In genomic region chr12:27960064-27960463, GRCm38 (mm10) we compare ENCODE assay signal across 23 mouse cellular contexts.
DNase-seq lines count a peak whose midpoint lies in the region; ATAC-seq lines count a peak whose summit lies in the region.
"Had no signal": no experiment of that assay in that cellular context is flagged by ENCODE, and none has a peak within 500 bp of the region (broad histone marks: within the 10 kb centered on the region; RNA-seq: fewer than 3 reads in every experiment).

No protein-coding gene starts in this region.

- H3K4me1 ChIP-seq in heart, embryonic 14.5 days (ENCODE audit: control insufficient read depth in 2 of 2, insufficient read depth in 2 of 2, low read length in 2 of 2): 0 out of 4 replicates have a peak, but pooled peaks cover 0 to 6% of the 10 kb centered on the region in 2 experiments
- H3K4me1 ChIP-seq in midbrain, embryonic 13.5 days (replicated peaks): peaks cover 16% of the 10 kb centered on the region
- no peaks in the 10 kb centered on the region for H3K4me1 ChIP-seq in midbrain, embryonic 10.5 days
- no peaks in the 10 kb centered on the region for H3K4me1 ChIP-seq in midbrain, embryonic 14.5 days (ENCODE audit: control insufficient read depth, insufficient read depth, low read length)
- H3K4me1 ChIP-seq: embryonic facial prominence, embryonic 13.5 days; kidney, embryonic 15.5 days; stomach, embryonic 15.5 days had no signal

- no peaks in the 10 kb centered on the region for H3K36me3 ChIP-seq in heart, embryonic 14.5 days (ENCODE audit: control insufficient read depth, insufficient read depth, low read length)
- no peaks in the 10 kb centered on the region for H3K36me3 ChIP-seq in midbrain, embryonic 13.5 days
- no peaks in the 10 kb centered on the region for H3K36me3 ChIP-seq in midbrain, embryonic 10.5 days
- no peaks in the 10 kb centered on the region for H3K36me3 ChIP-seq in midbrain, embryonic 14.5 days (ENCODE audit: control insufficient read depth, insufficient read depth, low read length)
- H3K36me3 ChIP-seq: embryonic facial prominence, embryonic 13.5 days; kidney, embryonic 15.5 days; stomach, embryonic 15.5 days had no signal

- ATAC-seq in heart, embryonic 14.5 days (ENCODE audit: insufficient number of reproducible peaks, insufficient read depth, low FRiP score, low read depth): no peak
- ATAC-seq in midbrain, embryonic 13.5 days: no peak
- no peak for ATAC-seq in midbrain, embryonic 14.5 days (ENCODE audit: low FRiP score, low TSS enrichment)
- ATAC-seq: forebrain, embryonic 14.5 days; intestine, postnatal 0 days had no signal

- H3K27ac ChIP-seq in heart, embryonic 14.5 days (replicated peaks in 1 of 2; ENCODE audit: control insufficient read depth in 1 of 2, insufficient read depth in 1 of 2, low read depth in 2 of 2, low read length in 2 of 2): peak overlapping the region; percentile 29 to 32; a peak in 2 of 4 replicates
- H3K27ac ChIP-seq in midbrain, embryonic 13.5 days: peak overlapping the region; percentile 36; the same call in 1 of the 2 replicates
- no peak overlapping the region for H3K27ac ChIP-seq in midbrain, embryonic 10.5 days (replicated peaks)
- H3K27ac ChIP-seq in midbrain, embryonic 14.5 days (replicated peaks; ENCODE audit: low read depth, low read length): peak overlapping the region; percentile 1; the same call in 1 of the 2 replicates
- H3K27ac ChIP-seq: embryonic facial prominence, embryonic 13.5 days; kidney, embryonic 15.5 days; left cerebral cortex, adult 2 months; stomach, embryonic 15.5 days had no signal

- H3K4me3 ChIP-seq in heart, embryonic 14.5 days (ENCODE audit: control insufficient read depth in 1 of 2, insufficient read depth in 1 of 2, low read depth in 1 of 2, low read length in 2 of 2): no peak overlapping the region
- no peak overlapping the region for H3K4me3 ChIP-seq in midbrain, embryonic 13.5 days (replicated peaks)
- H3K4me3 ChIP-seq in midbrain, embryonic 10.5 days: no peak overlapping the region
- H3K4me3 ChIP-seq in midbrain, embryonic 14.5 days (replicated peaks; ENCODE audit: low read depth, low read length): no peak overlapping the region
- H3K4me3 ChIP-seq: embryonic facial prominence, embryonic 13.5 days; kidney, embryonic 15.5 days; left cerebral cortex, adult 2 months; stomach, embryonic 15.5 days had no signal

- H3K27me3 ChIP-seq in heart, embryonic 14.5 days (ENCODE audit: control insufficient read depth, insufficient read depth, low read length): no peaks in the 10 kb centered on the region
- no peaks in the 10 kb centered on the region for H3K27me3 ChIP-seq in midbrain, embryonic 13.5 days
- H3K27me3 ChIP-seq in midbrain, embryonic 10.5 days (ENCODE audit: low read depth, poor library complexity, severe bottlenecking): no peaks in the 10 kb centered on the region
- no peaks in the 10 kb centered on the region for H3K27me3 ChIP-seq in midbrain, embryonic 14.5 days (ENCODE audit: control insufficient read depth, insufficient read depth, low read length)
- H3K27me3 ChIP-seq: embryonic facial prominence, embryonic 13.5 days; kidney, embryonic 15.5 days; stomach, embryonic 15.5 days had no signal

- 21% methylated on average over 6 of the region's 6 CpGs for WGBS in heart, embryonic 14.5 days
- WGBS in midbrain, embryonic 13.5 days: 47% methylated on average over 6 of the region's 6 CpGs
- 66% methylated on average over 6 of the region's 6 CpGs for WGBS in midbrain, embryonic 10.5 days
- WGBS in midbrain, embryonic 14.5 days: 43% methylated on average over 6 of the region's 6 CpGs

- DNase-seq in heart, adult 18-20 months: no peak
- no peak for DNase-seq in midbrain, embryonic 10.5 days (ENCODE audit: low spot score)
- DNase-seq in midbrain, embryonic 14.5 days: peak; percentile 34
- peak; percentile 7 for DNase-seq in retina, embryonic 14.5 days (ENCODE audit: low spot score)
- DNase-seq in right cerebral cortex, postnatal 14 days: no peak
- DNase-seq in urinary bladder, postnatal 10 days (ENCODE audit: low spot score): no peak
- DNase-seq: adrenal gland, adult 2 months; cerebellum, adult 9-11 months; kidney, postnatal 4 days; layer of hippocampus, adult 9-11 months; lung, adult 18-20 months; lung, postnatal 14 days; thymus, adult 18-20 months; thymus, postnatal 4 days had no signal

- H3K9ac ChIP-seq in heart, embryonic 14.5 days (ENCODE audit: low read length): no peak overlapping the region
- H3K9ac ChIP-seq in midbrain, embryonic 13.5 days (replicated peaks): no peak overlapping the region
- H3K9ac ChIP-seq in midbrain, embryonic 14.5 days (replicated peaks; ENCODE audit: low read length): no peak overlapping the region
- H3K9ac ChIP-seq: embryonic facial prominence, embryonic 13.5 days; kidney, embryonic 15.5 days; stomach, embryonic 15.5 days had no signal

- no peaks in the 10 kb centered on the region for H3K9me3 ChIP-seq in heart, embryonic 14.5 days (ENCODE audit: control insufficient read depth, low read length)
- no peaks in the 10 kb centered on the region for H3K9me3 ChIP-seq in midbrain, embryonic 13.5 days
- no peaks in the 10 kb centered on the region for H3K9me3 ChIP-seq in midbrain, embryonic 10.5 days (replicated peaks)
- no peaks in the 10 kb centered on the region for H3K9me3 ChIP-seq in midbrain, embryonic 14.5 days (ENCODE audit: control insufficient read depth, low read length)
- H3K9me3 ChIP-seq: embryonic facial prominence, embryonic 13.5 days; kidney, embryonic 15.5 days; stomach, embryonic 15.5 days had no signal

- peak overlapping the region; percentile 50 for H3K4me2 ChIP-seq in heart, embryonic 14.5 days (ENCODE audit: low read length)
- no peak overlapping the region for H3K4me2 ChIP-seq in midbrain, embryonic 13.5 days (replicated peaks)
- H3K4me2 ChIP-seq in midbrain, embryonic 14.5 days (ENCODE audit: low read length): no peak overlapping the region
- H3K4me2 ChIP-seq: embryonic facial prominence, embryonic 13.5 days; kidney, embryonic 15.5 days; liver, embryonic 11.5 days; stomach, embryonic 15.5 days had no signal

Comparison
In these comparisons a context has a peak if more than half of its experiments do, and no peak if none do; other contexts are left out.
1. DNase-seq: peak in midbrain, embryonic 14.5 days (single experiment) and retina, embryonic 14.5 days (single experiment); none in heart, adult 18-20 months (0 of 2), midbrain, embryonic 10.5 days (single experiment), right cerebral cortex, postnatal 14 days (single experiment) and urinary bladder, postnatal 10 days (single experiment).